Mouse (Mus musculus) lung, embryonic 14.5 days (tissue): ENCODE results near the gene Fam168a. TPM values are rescaled to one million over a fixed set of nuclear protein-coding genes. Genes with fewer than 3 reads are reported as not detected.

Experiments used
- ATAC-seq: fragments of 200-750 bp; cut with Nextera tagmentation; 2 replicates; pipeline ENCODE4 v1.8.0; 2017; ENCODE audit warnings: mild to moderate bottlenecking, moderate TSS enrichment, moderate library complexity; ENCODE audit not compliant: insufficient read depth
- DNase-seq: peaks from one replicate; pipeline ENCODE4 v3.0.0-alpha.2; 2015
- H3K27ac ChIP-seq: fragments of 300-500 bp; sonication (generic); 2 replicates; pipeline ENCODE4 v1.5.1; 2014; ENCODE audit warnings: low read depth, mild to moderate bottlenecking, moderate library complexity
- H3K27me3 ChIP-seq: fragments of 300-500 bp; sonication (generic); 2 replicates; pipeline ENCODE4 v1.6.1; 2014; ENCODE audit warnings: low read length, control low read depth; ENCODE audit not compliant: insufficient read depth
- H3K36me3 ChIP-seq: fragments of 300-500 bp; sonication (generic); 2 replicates; pipeline ENCODE4 v1.6.1; 2014; ENCODE audit warnings: control low read depth; ENCODE audit not compliant: insufficient read depth
- H3K4me1 ChIP-seq: fragments of 300-500 bp; sonication (generic); 2 replicates; pipeline ENCODE4 v1.6.1; 2014; ENCODE audit warnings: antibody characterized with exemption, control low read depth; ENCODE audit not compliant: insufficient read depth
- H3K4me2 ChIP-seq: fragments of 300-500 bp; sonication (generic); 2 replicates; pipeline ENCODE4 v1.6.1; 2014; ENCODE audit warnings: mild to moderate bottlenecking
- H3K4me3 ChIP-seq: fragments of 300-500 bp; sonication (generic); 2 replicates; pipeline ENCODE4 v1.5.1; 2014; ENCODE audit warnings: low read depth, low read length
- H3K9ac ChIP-seq: fragments of 300-500 bp; sonication (generic); 2 replicates; pipeline ENCODE4 v1.6.1; 2014
- H3K9me3 ChIP-seq: fragments of 300-500 bp; sonication (generic); 2 replicates; pipeline ENCODE4 v1.6.1; 2016; ENCODE audit warnings: low read depth, low read length, control low read depth
- CTCF ChIP-seq: IDR thresholded peaks from 2 replicates; pipeline ENCODE4 v1.5.1; 2016; ENCODE audit warnings: antibody characterized with exemption, low read depth
- WGBS: fragments of 180-500 bp; shearing (Covaris S2); extraction: QIAGEN DNeasy Blood & Tissue Kit; methylation state at CpG from one replicate; pipeline ENCODE4 v1.1.7; 2014; 5-methylcytosine and 5-hydroxymethylcytosine counted together
- microRNA-seq: library from miRNA; unstranded; fragments of <30 nt; microRNA quantifications from one replicate; pipeline ENCODE4, GENCODE M21; 2016; ENCODE audit warnings: borderline number of aligned reads
- polyA plus RNA-seq: library from polyadenylated mRNA; unstranded; fragments of >200 nt; fragmentation: Nextera tagmentation; extraction: Ambion mirVana; gene quantifications from 2 replicates; pipeline ENCODE4 v1.2.1, GENCODE M21; 2014

The Fam168a gene
- polyA plus RNA-seq, 1 experiment from 2014 or later: 42.8 TPM

DNA sequence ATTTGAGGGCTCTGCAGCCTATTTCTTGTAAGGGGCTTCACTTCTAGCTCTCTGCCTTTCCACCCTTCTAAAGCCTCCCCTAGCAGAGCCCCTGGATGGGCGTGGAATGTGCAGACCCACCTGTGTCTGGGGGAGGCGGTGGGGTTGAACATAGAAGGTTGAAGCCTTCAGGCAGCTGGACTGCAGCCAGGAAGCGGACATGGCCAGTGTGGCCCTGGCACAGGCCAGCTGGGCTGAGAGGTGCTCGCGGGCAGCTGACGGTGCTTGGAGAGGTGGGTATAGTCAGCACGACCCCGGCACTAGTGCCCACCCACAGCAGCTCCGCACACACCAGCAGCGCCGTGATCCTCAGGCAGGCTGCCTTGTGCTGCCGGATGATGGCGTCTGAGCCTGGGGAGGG is 169.9 kb downstream of the Fam168a start:
- no peak for DNase-seq
- WGBS: 83% methylated on average over 13 of the region's 13 CpGs
- TF ChIP-seq CTCF: no peak
- Histone ChIP-seq H3K4me1 (no peaks in the 10 kb centered on the region), H3K4me3 (no peak overlapping the region), H3K36me3 (peaks cover 99% of the 10 kb centered on the region), H3K27ac (peak overlapping the region; percentile 58), H3K27me3 (no peaks in the 10 kb centered on the region), H3K4me2 (no peak overlapping the region), H3K9ac (no peak overlapping the region), H3K9me3 (no peaks in the 10 kb centered on the region)
- ATAC-seq: no peak

DNA sequence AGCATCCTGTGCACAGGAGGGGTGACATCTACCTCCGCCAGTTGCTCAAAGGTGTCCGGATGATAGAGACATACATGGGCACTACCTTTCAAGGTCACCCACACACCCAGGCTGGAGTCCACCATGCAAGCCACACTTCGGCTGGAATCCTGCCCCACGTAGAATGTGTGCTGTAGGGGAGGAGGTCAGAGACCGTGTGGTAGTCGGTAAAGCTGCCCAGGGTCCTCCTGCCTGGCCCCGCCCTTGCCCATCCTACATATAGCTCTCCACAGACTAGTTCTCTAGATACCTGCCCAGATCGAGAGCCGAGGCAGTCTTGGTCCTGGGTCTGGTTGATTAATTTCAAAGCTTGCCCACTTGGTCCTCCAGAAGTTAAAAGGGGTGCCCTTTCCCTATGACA is 170.3 kb downstream of the Fam168a start:
- Histone ChIP-seq H3K4me1 (no peaks in the 10 kb centered on the region), H3K36me3 (peaks cover 99% of the 10 kb centered on the region), H3K27ac (0 out of 2 replicates have a peak overlapping the region, but pooled peaks have one; percentile 58), H3K9ac (no peak overlapping the region), H3K4me3 (no peak overlapping the region), H3K4me2 (no peak overlapping the region), H3K9me3 (no peaks in the 10 kb centered on the region), H3K27me3 (no peaks in the 10 kb centered on the region)
- DNase-seq: no peak
- 87% methylated on average over 9 of the region's 9 CpGs for WGBS
- no peak for TF ChIP-seq CTCF
- ATAC-seq: no peak

DNA sequence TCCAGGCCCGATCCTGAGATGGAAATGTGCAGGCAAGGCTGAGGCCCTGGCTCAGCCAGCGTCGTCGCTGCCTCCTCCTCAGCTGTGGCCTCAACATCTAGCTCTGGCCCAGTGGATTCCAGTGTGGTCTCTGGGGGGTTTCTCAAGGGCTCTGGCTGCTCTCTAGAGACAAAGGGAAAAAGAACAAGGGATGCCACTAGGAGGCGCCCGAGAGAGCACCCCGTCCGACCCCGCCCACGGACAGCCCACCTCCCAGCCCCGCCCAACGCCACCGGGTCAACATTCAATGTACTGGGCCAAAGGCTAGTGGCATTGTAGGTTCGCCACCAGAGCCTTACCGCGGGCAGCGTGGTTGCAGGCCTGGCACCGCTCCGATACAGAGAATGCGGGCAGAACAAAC is 173.2 kb downstream of the Fam168a start:
- H3K4me3 ChIP-seq: no peak overlapping the region
- peak; percentile 65 for TF ChIP-seq CTCF
- no peaks in the 10 kb centered on the region for H3K4me1 ChIP-seq
- no peak overlapping the region for H3K9ac ChIP-seq
- no peak overlapping the region for H3K27ac ChIP-seq
- H3K9me3 ChIP-seq: no peaks in the 10 kb centered on the region
- ATAC-seq (0 out of 2 replicates have a peak, but pooled peaks have one; percentile 19), DNase-seq (peak; percentile 80)
- H3K4me2 ChIP-seq: no peak overlapping the region
- WGBS: 23% methylated on average over 20 of the region's 20 CpGs
- H3K27me3 ChIP-seq: no peaks in the 10 kb centered on the region
- peaks cover 99% of the 10 kb centered on the region for H3K36me3 ChIP-seq

DNA sequence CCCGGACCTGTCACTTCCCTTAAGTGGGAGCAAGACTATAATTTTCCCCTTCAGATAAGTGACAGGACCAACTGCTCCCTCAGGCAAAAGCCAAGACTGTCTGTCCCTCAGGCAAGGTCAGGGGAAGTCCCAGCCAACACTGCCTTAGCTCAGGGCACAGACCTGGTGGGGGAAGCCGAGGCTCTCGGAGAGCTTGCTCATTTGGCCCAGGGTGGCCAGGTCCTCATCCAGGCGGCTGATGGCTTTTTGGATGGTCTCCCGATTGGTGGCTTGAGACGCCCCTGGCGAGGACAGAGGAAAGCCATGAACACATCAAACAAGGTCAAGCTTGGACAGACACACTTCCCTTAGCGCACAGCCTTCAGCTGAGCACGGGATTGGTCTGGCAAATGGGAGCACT is 175.1 kb downstream of the Fam168a start:
- no peak for TF ChIP-seq CTCF
- ATAC-seq (no peak), DNase-seq (no peak)
- no peaks in the 10 kb centered on the region for H3K27me3 ChIP-seq
- H3K4me1 ChIP-seq: no peaks in the 10 kb centered on the region
- no peak overlapping the region for H3K4me3 ChIP-seq
- no peak overlapping the region for H3K27ac ChIP-seq
- H3K36me3 ChIP-seq: peaks cover 98% of the 10 kb centered on the region
- no peak overlapping the region for H3K4me2 ChIP-seq
- H3K9ac ChIP-seq: no peak overlapping the region
- H3K9me3 ChIP-seq: no peaks in the 10 kb centered on the region
- WGBS: 87% methylated on average over 9 of the region's 9 CpGs

DNA sequence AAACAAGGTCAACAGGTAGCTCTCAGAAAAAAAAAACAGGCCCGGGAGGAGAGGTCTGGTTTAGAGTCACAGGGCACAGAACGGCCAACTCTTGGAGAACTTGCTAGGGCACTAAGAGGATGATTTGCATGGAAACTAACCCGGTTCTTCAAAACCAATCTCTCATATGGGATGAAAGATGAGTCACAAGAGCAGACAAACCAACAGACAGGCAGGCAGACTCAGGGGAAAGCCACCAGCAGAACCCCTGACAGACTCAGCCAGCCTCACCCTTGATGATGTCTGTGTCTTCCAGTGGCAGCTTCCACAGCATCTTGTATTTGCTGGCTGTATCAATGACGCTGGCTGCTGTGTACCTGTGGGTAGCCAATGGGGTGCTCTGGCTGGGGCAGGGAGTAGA is 175.5 kb downstream of the Fam168a start:
- Histone ChIP-seq H3K27me3 (no peaks in the 10 kb centered on the region), H3K9ac (no peak overlapping the region), H3K4me2 (no peak overlapping the region), H3K27ac (no peak overlapping the region), H3K4me1 (no peaks in the 10 kb centered on the region), H3K36me3 (peaks cover 96% of the 10 kb centered on the region), H3K4me3 (no peak overlapping the region), H3K9me3 (no peaks in the 10 kb centered on the region)
- no peak for TF ChIP-seq CTCF
- WGBS: 83% methylated on average over 4 of the region's 4 CpGs
- no peak for DNase-seq
- no peak for ATAC-seq

DNA sequence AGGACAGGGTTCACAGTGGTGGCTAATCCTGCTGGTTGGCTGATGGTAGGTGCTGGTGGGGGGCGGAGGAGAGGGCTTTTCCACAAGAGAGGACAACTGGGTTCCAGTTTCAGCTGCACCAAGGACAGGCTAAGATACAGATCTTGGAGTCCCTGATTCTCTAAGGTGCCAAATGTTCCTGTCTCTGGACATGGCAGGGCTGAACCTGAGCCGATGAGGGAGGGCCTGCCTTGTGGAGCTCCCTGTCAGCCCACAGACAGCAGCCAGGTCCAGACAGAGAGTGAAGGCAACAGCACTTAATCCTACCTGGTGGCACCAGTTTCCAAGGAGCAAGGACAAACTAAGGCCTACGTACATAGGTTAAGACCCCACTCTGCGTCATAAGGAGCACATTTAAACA is 178.0 kb downstream of the Fam168a start:
- ATAC-seq: no peak
- 88% methylated on average over 4 of the region's 4 CpGs for WGBS
- H3K27me3 ChIP-seq: no peaks in the 10 kb centered on the region

DNA sequence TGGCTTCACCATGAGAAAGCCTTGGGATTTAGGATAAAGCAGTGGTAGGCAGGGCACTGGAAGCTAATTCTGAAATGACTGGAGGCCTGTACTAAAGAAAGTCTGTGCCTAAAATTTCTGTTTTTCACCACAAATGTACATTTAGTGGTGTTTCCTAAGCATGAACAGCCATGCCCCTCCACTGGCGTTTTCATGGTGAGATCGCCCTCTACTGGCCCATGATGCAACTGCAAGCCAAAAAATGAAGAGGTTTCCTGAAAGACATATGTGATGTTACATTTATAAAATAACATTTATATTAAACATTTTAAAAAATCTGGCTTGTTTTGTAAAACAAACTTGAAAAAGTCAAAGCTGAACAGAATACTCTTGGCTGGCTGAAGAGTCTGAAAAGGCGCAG is 180.1 kb downstream of the Fam168a start:
- peak; percentile 80 for TF ChIP-seq CTCF
- Histone ChIP-seq H3K9ac (no peak overlapping the region), H3K4me2 (no peak overlapping the region), H3K36me3 (peaks cover 87% of the 10 kb centered on the region), H3K4me3 (no peak overlapping the region), H3K27ac (no peak overlapping the region), H3K9me3 (no peaks in the 10 kb centered on the region), H3K4me1 (no peaks in the 10 kb centered on the region), H3K27me3 (no peaks in the 10 kb centered on the region)
- 31% methylated on average over 3 of the region's 3 CpGs for WGBS
- DNase-seq (peak; percentile 82), ATAC-seq (no peak)

More for the DNA sequence above, 178.0 kb downstream of the Fam168a start:
- H3K4me2 ChIP-seq: no peak overlapping the region
- no peaks in the 10 kb centered on the region for H3K9me3 ChIP-seq
- H3K4me3 ChIP-seq: no peak overlapping the region
- H3K4me1 ChIP-seq: no peaks in the 10 kb centered on the region
- DNase-seq: no peak
- H3K27ac ChIP-seq: no peak overlapping the region
- no peak for TF ChIP-seq CTCF
- no peak overlapping the region for H3K9ac ChIP-seq
- peaks cover 95% of the 10 kb centered on the region for H3K36me3 ChIP-seq

Small RNA genes within 50 kb of the gene (microRNA-seq; reads per million reads assigned to microRNA genes)
- 139 reads per million, percentile 54 among the genes with 10 or more reads in this experiment for gene Mir3102

Other genes starting within 250 kb of the Fam168a start
- not detected in 2 replicates for gene Ucp3, start 233.6 kb upstream of the Fam168a start, polyA plus RNA-seq
- gene Ucp2, start 213.3 kb upstream of the Fam168a start, polyA plus RNA-seq: 162 and 184 TPM in 2 replicates
- gene Dnajb13, start 191.7 kb upstream of the Fam168a start, polyA plus RNA-seq: 0.18 and 0.57 TPM in 2 replicates
- 15.4 and 18.2 TPM in 2 replicates for gene Coa4, start 169.6 kb upstream of the Fam168a start, polyA plus RNA-seq
- 102 and 105 TPM in 2 replicates for gene Rab6a, start 99.2 kb upstream of the Fam168a start, polyA plus RNA-seq
- 77.2 and 80.8 TPM in 2 replicates for gene Mrpl48, start 98.3 kb upstream of the Fam168a start, polyA plus RNA-seq
- 17.7 TPM in 2 replicates for gene Plekhb1, start 44.2 kb upstream of the Fam168a start, polyA plus RNA-seq
- gene Relt, start 156.8 kb downstream of the Fam168a start, polyA plus RNA-seq: 3.8 and 4.1 TPM in 2 replicates
- gene Arhgef17, start 225.5 kb downstream of the Fam168a start, polyA plus RNA-seq: 18.5 and 22.5 TPM in 2 replicates